In the genomic region with DNA sequence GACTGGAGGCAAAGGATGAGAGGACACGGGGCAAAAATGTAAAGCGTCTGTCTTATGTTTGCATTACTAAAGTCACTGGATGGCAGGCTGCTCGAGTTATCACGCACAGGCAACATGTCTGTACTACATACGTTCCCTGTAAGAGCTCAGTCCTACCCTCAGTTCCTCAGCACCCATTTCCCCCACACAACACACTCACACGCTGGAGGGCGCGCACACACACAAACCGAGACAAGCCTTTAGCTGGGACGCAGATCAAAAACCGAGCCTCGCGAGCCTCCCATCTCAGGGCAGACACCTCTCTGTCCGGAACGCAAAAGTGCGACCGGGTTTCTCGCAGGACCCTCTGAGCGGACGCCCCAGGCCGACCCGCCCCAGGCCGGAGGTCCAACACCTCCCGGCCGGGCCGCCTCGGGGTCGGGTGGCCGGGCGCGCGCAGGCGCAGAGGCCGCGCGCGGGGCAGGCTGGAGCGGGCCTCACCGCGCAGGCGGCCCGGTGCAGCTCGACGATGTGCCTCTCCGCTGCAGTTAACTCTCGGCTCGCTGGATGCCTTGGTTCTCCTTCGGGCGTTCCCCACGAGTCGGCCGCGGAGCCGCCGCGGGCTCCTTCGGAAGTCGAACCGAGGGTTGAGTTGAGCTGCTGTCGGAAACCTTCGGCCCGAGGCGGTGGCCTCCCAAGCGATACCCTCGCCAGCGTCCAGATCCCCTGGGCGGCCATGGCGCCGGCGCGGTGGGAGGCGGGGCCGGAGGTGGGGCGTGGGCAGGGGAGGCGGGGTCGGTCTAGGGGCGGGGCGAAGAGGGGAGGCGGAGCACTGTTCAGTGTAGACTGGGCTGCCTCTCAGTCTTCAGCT, we compare ENCODE assay signal across 8 mouse cellular contexts. TPM values are rescaled to one million over a fixed set of nuclear protein-coding genes. Genes with fewer than 3 reads are reported as not detected.
DNase-seq lines count a peak whose midpoint lies in the region; ATAC-seq lines count a peak whose summit lies in the region.
"Not testable (repeated sequence)": the region's sequence is repeated elsewhere in the genome, so short reads cannot be mapped to it uniquely, and the experiment has no call there.

Gene 2310009B15Rik (minus strand): TSS at position 752 of the 850 bp plus-strand sequence.

- H3K36me3 ChIP-seq in intestine, embryonic 16.5 days (ENCODE audit: control insufficient read depth, insufficient read depth, low read length); midbrain, embryonic 11.5 days (ENCODE audit: control insufficient read depth, insufficient read depth, low read length): not testable (repeated sequence)

- H3K4me3 ChIP-seq in intestine, embryonic 16.5 days (ENCODE audit: low read length), result peak within 1 kb of the TSS; percentile 51
- H3K4me3 ChIP-seq in midbrain, embryonic 11.5 days (ENCODE audit: low read depth, low read length), result peak within 1 kb of the TSS; percentile 40

- intact Hi-C loops in left cerebral cortex, postnatal 36 days (cut with DNase I), result not testable (repeated sequence)

- H3K9ac ChIP-seq in intestine, embryonic 16.5 days (ENCODE audit: low read depth, low read length), result peak within 1 kb of the TSS; percentile 67
- peak within 1 kb of the TSS; percentile 59 for H3K9ac ChIP-seq in midbrain, embryonic 11.5 days (ENCODE audit: low read length)

- H3K27me3 ChIP-seq in intestine, embryonic 16.5 days (replicated peaks; ENCODE audit: control insufficient read depth, insufficient read depth, low read length); midbrain, embryonic 11.5 days (ENCODE audit: control insufficient read depth, insufficient read depth, low read length): not testable (repeated sequence)

- under 1% methylated on average over 35 of the region's 79 CpGs for WGBS in intestine, embryonic 16.5 days
- WGBS in midbrain, embryonic 11.5 days, result 0% methylated on average over 42 of the region's 79 CpGs

- not testable (repeated sequence) for H3K4me2 ChIP-seq in intestine, embryonic 16.5 days (ENCODE audit: low read depth, low read length)
- H3K4me2 ChIP-seq in midbrain, embryonic 11.5 days, result peak within 1 kb of the TSS; percentile 23; the same call in 1 of the 2 replicates

- DNase-seq in adrenal gland, adult 18-20 months (ENCODE audit: low spot score in 2 of 2), result peak; percentile 82 to 83
- peak; percentile 91 for DNase-seq in embryo, embryonic 11 days
- DNase-seq in gastrocnemius, postnatal 4 days (ENCODE audit: low spot score in 2 of 2), result peak; percentile 83 to 87
- DNase-seq in left cerebral cortex, postnatal 36 days (ENCODE audit: low spot score in 2 of 2), result peak; percentile 84 to 87
- peak; percentile 99 for DNase-seq in midbrain, embryonic 11.5 days (ENCODE audit: low spot score, missing footprints)
- peak; percentile 83 for DNase-seq in right cerebral cortex, postnatal 4 days
- DNase-seq in yolk sac, embryonic 10.5 days (ENCODE audit: low spot score), result peak; percentile 91

- not testable (repeated sequence) for H3K9me3 ChIP-seq in intestine, embryonic 16.5 days (ENCODE audit: control insufficient read depth, low read length); midbrain, embryonic 11.5 days (ENCODE audit: control insufficient read depth, low read length)

- peak; percentile 100 for ATAC-seq in intestine, embryonic 16.5 days
- ATAC-seq in midbrain, embryonic 11.5 days (ENCODE audit: low FRiP score), result peak; percentile 99

- H3K4me1 ChIP-seq in intestine, embryonic 16.5 days (ENCODE audit: control insufficient read depth, insufficient read depth, low read length); midbrain, embryonic 11.5 days (ENCODE audit: control insufficient read depth, insufficient read depth, low read length): not testable (repeated sequence)

- H3K27ac ChIP-seq in intestine, embryonic 16.5 days (ENCODE audit: low read length), result peak within 1 kb of the TSS; percentile 79
- H3K27ac ChIP-seq in midbrain, embryonic 11.5 days (ENCODE audit: low read depth, low read length), result peak within 1 kb of the TSS; percentile 57; the same call in 1 of the 2 replicates

RNA-seq across cellular contexts. Expression of gene 2310009B15Rik, which starts in this region (rescaled TPM):
- 10 to 100 TPM; 17.8 to 19.0 TPM for total RNA-seq in adrenal gland, adult 18-20 months (2021)
- total RNA-seq in gastrocnemius, postnatal 4 days (2021), result 10 to 100 TPM; 19.9 to 24.1 TPM
- polyA plus RNA-seq in intestine, embryonic 16.5 days (2015; fragmentation: Nextera tagmentation; extraction: Ambion mirVana), result 28.1 and 32.0 TPM in 2 replicates
- 10 to 100 TPM; 13.3 to 18.0 TPM for total RNA-seq in left cerebral cortex, postnatal 36 days (2021)
- polyA plus RNA-seq in midbrain, embryonic 11.5 days (2014; fragmentation: Nextera tagmentation; extraction: Ambion mirVana), result 57.0 and 63.0 TPM in 2 replicates

Comparison
In these comparisons a context has a peak if more than half of its experiments do, and no peak if none do; other contexts are left out.
1. Peak in every context shown above with its lines: DNase-seq, ATAC-seq, H3K4me3 ChIP-seq and H3K27ac ChIP-seq.